Comparison of ENCODE assay signal across 23 mouse cellular contexts in the genomic region with DNA sequence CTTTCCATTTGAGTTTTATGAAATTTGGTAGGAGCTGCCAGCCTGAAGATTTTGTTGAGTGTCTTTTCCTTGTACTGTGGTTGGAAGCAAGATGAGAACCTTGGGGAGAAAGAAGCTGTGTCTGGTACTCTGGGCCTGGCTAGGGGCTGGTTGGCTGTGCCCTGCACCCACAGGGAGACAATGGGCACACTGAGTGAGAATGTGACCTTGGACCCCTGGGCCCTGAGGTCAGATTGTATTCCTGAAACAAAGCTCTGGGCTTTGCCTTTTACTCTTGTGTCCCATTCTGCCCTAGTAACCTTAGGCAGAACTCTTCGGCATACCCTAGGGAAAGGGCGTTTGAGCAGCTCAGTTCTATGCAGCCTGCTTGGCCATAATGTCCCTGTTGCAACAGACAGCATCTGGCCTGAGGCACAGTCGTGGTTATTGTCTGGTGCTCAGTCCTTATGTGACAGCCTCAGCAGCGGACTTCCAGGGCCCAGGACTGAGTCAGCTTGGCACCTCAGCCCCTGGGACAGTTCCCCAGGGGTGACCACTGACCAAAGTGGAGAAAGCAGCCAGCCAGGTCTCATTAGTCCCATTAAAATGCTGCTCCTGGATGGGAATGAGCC.
DNase-seq lines count a peak whose midpoint lies in the region; ATAC-seq lines count a peak whose summit lies in the region.
"Had no signal": no experiment of that assay in that cellular context is flagged by ENCODE, and none has a peak within 500 bp of the region (broad histone marks: within the 10 kb centered on the region; RNA-seq: fewer than 3 reads in every experiment).

No protein-coding gene starts in this region.

- H3K9ac ChIP-seq in hindbrain, embryonic 11.5 days (ENCODE audit: low read depth, low read length): no peak overlapping the region
- no peak overlapping the region for H3K9ac ChIP-seq in hindbrain, embryonic 12.5 days
- H3K9ac ChIP-seq in hindbrain, embryonic 14.5 days: no peak overlapping the region
- H3K9ac ChIP-seq: embryonic facial prominence, embryonic 13.5 days; forebrain, postnatal 0 days; neural tube, embryonic 15.5 days had no signal

- peak; percentile 52 for DNase-seq in adrenal gland, postnatal 10 days
- DNase-seq in adrenal gland, adult 8-10 months: no peak
- DNase-seq in hindbrain, embryonic 11.5 days (ENCODE audit: low spot score): no peak
- DNase-seq in adipocyte (ENCODE audit: low spot score): peak; percentile 40
- DNase-seq in hindbrain, embryonic 14.5 days (ENCODE audit: low spot score): no peak
- DNase-seq in left cerebral cortex, adult 9 months (ENCODE audit: low spot score in 2 of 2): no peak
- DNase-seq: cerebellum, adult 18-20 months; cerebellum, postnatal 36 days; forebrain, postnatal 0 days; kidney, adult 18-20 months; kidney, postnatal 10 days; left cerebral cortex, postnatal 4 days; liver; lung, adult 18-20 months; lung, postnatal 14 days; thymus, postnatal 14 days had no signal

- no peaks in the 10 kb centered on the region for H3K27me3 ChIP-seq in hindbrain, embryonic 11.5 days (ENCODE audit: control insufficient read depth, insufficient read depth, low read length)
- no peaks in the 10 kb centered on the region for H3K27me3 ChIP-seq in hindbrain, embryonic 12.5 days
- H3K27me3 ChIP-seq in hindbrain, embryonic 14.5 days (ENCODE audit: control insufficient read depth, insufficient read depth, low read length): no peaks in the 10 kb centered on the region
- H3K27me3 ChIP-seq: embryonic facial prominence, embryonic 13.5 days; neural tube, embryonic 15.5 days had no signal

- 0 out of 2 replicates have a peak overlapping the region, but pooled peaks have one; percentile 18 for H3K27ac ChIP-seq in hindbrain, embryonic 11.5 days (ENCODE audit: low read depth, low read length)
- no peak overlapping the region for H3K27ac ChIP-seq in hindbrain, embryonic 12.5 days
- 0 out of 2 replicates have a peak overlapping the region, but pooled peaks have one; percentile 10 for H3K27ac ChIP-seq in hindbrain, embryonic 14.5 days
- H3K27ac ChIP-seq: embryonic facial prominence, embryonic 13.5 days; heart, adult 2 months; neural tube, embryonic 15.5 days had no signal

- no peak overlapping the region for H3K4me3 ChIP-seq in hindbrain, embryonic 11.5 days (ENCODE audit: low read depth, low read length)
- no peak overlapping the region for H3K4me3 ChIP-seq in hindbrain, embryonic 12.5 days
- no peak overlapping the region for H3K4me3 ChIP-seq in hindbrain, embryonic 14.5 days (replicated peaks; ENCODE audit: low read length)
- H3K4me3 ChIP-seq: embryonic facial prominence, embryonic 13.5 days; heart, adult 2 months; neural tube, embryonic 15.5 days had no signal

- no peak overlapping the region for H3K4me2 ChIP-seq in hindbrain, embryonic 11.5 days (replicated peaks; ENCODE audit: low read depth, low read length)
- H3K4me2 ChIP-seq in hindbrain, embryonic 12.5 days (replicated peaks): no peak overlapping the region
- no peak overlapping the region for H3K4me2 ChIP-seq in hindbrain, embryonic 14.5 days (replicated peaks)
- H3K4me2 ChIP-seq: embryonic facial prominence, embryonic 13.5 days; neural tube, embryonic 15.5 days had no signal

- no peaks in the 10 kb centered on the region for H3K36me3 ChIP-seq in hindbrain, embryonic 11.5 days (ENCODE audit: control insufficient read depth, insufficient read depth, low read length)
- no peaks in the 10 kb centered on the region for H3K36me3 ChIP-seq in hindbrain, embryonic 12.5 days
- H3K36me3 ChIP-seq in hindbrain, embryonic 14.5 days (replicated peaks; ENCODE audit: control insufficient read depth, insufficient read depth): no peaks in the 10 kb centered on the region
- H3K36me3 ChIP-seq: embryonic facial prominence, embryonic 13.5 days; neural tube, embryonic 15.5 days had no signal

- H3K9me3 ChIP-seq in hindbrain, embryonic 11.5 days (ENCODE audit: control insufficient read depth, low read length): no peaks in the 10 kb centered on the region
- no peaks in the 10 kb centered on the region for H3K9me3 ChIP-seq in hindbrain, embryonic 12.5 days (replicated peaks)
- no peaks in the 10 kb centered on the region for H3K9me3 ChIP-seq in hindbrain, embryonic 14.5 days (ENCODE audit: control insufficient read depth, low read length)
- H3K9me3 ChIP-seq: embryonic facial prominence, embryonic 13.5 days; neural tube, embryonic 15.5 days had no signal

- WGBS in hindbrain, embryonic 11.5 days: 25% methylated on average over 4 of the region's 4 CpGs
- 22% methylated on average over 4 of the region's 4 CpGs for WGBS in hindbrain, embryonic 12.5 days
- WGBS in hindbrain, embryonic 14.5 days: 16% methylated on average over 4 of the region's 4 CpGs

- no peaks in the 10 kb centered on the region; the same call in 1 of the 2 replicates for H3K4me1 ChIP-seq in hindbrain, embryonic 11.5 days (replicated peaks; ENCODE audit: control insufficient read depth, insufficient read depth, low read length)
- H3K4me1 ChIP-seq in hindbrain, embryonic 12.5 days: peaks cover 18% of the 10 kb centered on the region
- peaks cover 11% of the 10 kb centered on the region for H3K4me1 ChIP-seq in hindbrain, embryonic 14.5 days (replicated peaks; ENCODE audit: control insufficient read depth, insufficient read depth, low read length)

- ATAC-seq in hindbrain, embryonic 11.5 days (ENCODE audit: low FRiP score): no peak
- no peak for ATAC-seq in hindbrain, embryonic 12.5 days (ENCODE audit: low FRiP score)
- ATAC-seq in hindbrain, embryonic 14.5 days (ENCODE audit: low FRiP score): no peak
- ATAC-seq in erythroid progenitor cell, adult 5-6 weeks (replicated peaks; ENCODE audit: low FRiP score, poor library complexity, severe bottlenecking): no peak
- ATAC-seq: CD4-positive, CD25-positive, alpha-beta regulatory T cell, adult 4 months; forebrain, postnatal 0 days; midbrain, embryonic 16.5 days had no signal

Comparison
In these comparisons a context has a peak if more than half of its experiments do, and no peak if none do; other contexts are left out.
1. DNase-seq: peak in adrenal gland, postnatal 10 days (single experiment) and adipocyte (single experiment); none in adrenal gland, adult 8-10 months (single experiment), hindbrain, embryonic 11.5 days (single experiment), hindbrain, embryonic 14.5 days (single experiment) and left cerebral cortex, adult 9 months (0 of 2).